ENCODE assay signal across 16 mouse cellular contexts in the genomic region with DNA sequence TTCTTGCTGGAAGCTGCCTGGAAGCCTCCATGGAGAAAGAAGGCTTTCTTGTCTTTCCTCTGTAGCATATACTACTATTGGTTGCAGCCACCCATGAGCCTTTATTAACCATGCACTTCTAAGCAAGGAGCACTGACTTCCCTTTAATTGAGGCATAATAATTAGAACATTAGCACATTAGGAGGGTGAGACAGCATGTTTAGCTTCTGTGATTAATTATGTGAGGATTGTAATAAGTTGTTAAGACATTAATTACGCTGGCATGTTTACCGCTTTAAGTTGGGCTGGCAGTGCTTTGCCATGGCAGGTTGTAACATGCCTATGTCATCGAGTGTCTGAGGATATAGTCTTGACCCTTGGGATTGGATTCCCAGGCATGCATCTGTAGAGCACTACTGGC.
DNase-seq lines count a peak whose midpoint lies in the region; ATAC-seq and TF ChIP-seq lines count a peak whose summit lies in the region.
"Had no signal": no experiment of that assay in that cellular context is flagged by ENCODE, and none has a peak within 500 bp of the region (broad histone marks: within the 10 kb centered on the region; RNA-seq: fewer than 3 reads in every experiment).

No protein-coding gene starts in this region.

- peak; percentile 42 for DNase-seq in forebrain, embryonic 14.5 days (ENCODE audit: low spot score)
- no peak for DNase-seq in forebrain, embryonic 11.5 days (ENCODE audit: low spot score)
- peak; percentile 66 for DNase-seq in brain, embryonic 14.5 days (ENCODE audit: low read depth)
- no peak for DNase-seq in lung, postnatal 36 days
- DNase-seq: adrenal gland, adult 2 months; adrenal gland, postnatal 10 days; adrenal gland, postnatal 25 days; cerebellum, adult 11-12 months; cerebellum, adult 2 months; cerebellum, adult 9-10 months; cerebellum, postnatal 10 days; cerebellum, postnatal 25 days had no signal

- 51% methylated on average over 3 of the region's 3 CpGs for WGBS in forebrain, embryonic 14.5 days
- 77% methylated on average over 3 of the region's 3 CpGs for WGBS in forebrain, embryonic 12.5 days
- WGBS in forebrain, embryonic 16.5 days = 44% methylated on average over 3 of the region's 3 CpGs
- 91% methylated on average over 3 of the region's 3 CpGs for WGBS in forebrain, embryonic 11.5 days

- TF ChIP-seq POLR2A in brain, embryonic 14.5 days (IDR thresholded peaks at IDR 0.05; ENCODE audit: borderline replicate concordance, extremely low read depth, insufficient read depth, insufficient read length, poor library complexity, severe bottlenecking) = no peak

- no peaks in the 10 kb centered on the region for H3K9me3 ChIP-seq in forebrain, embryonic 14.5 days (replicated peaks; ENCODE audit: control insufficient read depth, low read length)
- no peaks in the 10 kb centered on the region for H3K9me3 ChIP-seq in forebrain, embryonic 12.5 days
- H3K9me3 ChIP-seq in forebrain, embryonic 16.5 days (ENCODE audit: control insufficient read depth, low read length) = no peaks in the 10 kb centered on the region
- H3K9me3 ChIP-seq in forebrain, embryonic 11.5 days (ENCODE audit: control insufficient read depth, low read length) = no peaks in the 10 kb centered on the region
- H3K9me3 ChIP-seq: embryonic facial prominence, embryonic 10.5 days; embryonic facial prominence, embryonic 12.5 days had no signal

- no peak overlapping the region for H3K4me3 ChIP-seq in forebrain, embryonic 14.5 days (ENCODE audit: low read depth, low read length)
- no peak overlapping the region for H3K4me3 ChIP-seq in forebrain, embryonic 12.5 days (replicated peaks)
- H3K4me3 ChIP-seq in forebrain, embryonic 16.5 days (replicated peaks; ENCODE audit: low read length) = no peak overlapping the region
- H3K4me3 ChIP-seq in forebrain, embryonic 11.5 days (ENCODE audit: low read depth, low read length) = no peak overlapping the region
- H3K4me3 ChIP-seq: embryonic facial prominence, embryonic 10.5 days; embryonic facial prominence, embryonic 12.5 days had no signal

- no peaks in the 10 kb centered on the region for H3K27me3 ChIP-seq in forebrain, embryonic 14.5 days (replicated peaks; ENCODE audit: control insufficient read depth, insufficient read depth, low read length)
- no peaks in the 10 kb centered on the region for H3K27me3 ChIP-seq in forebrain, embryonic 12.5 days
- no peaks in the 10 kb centered on the region for H3K27me3 ChIP-seq in forebrain, embryonic 16.5 days (replicated peaks; ENCODE audit: control insufficient read depth, insufficient read depth, low read length)
- H3K27me3 ChIP-seq in forebrain, embryonic 11.5 days (ENCODE audit: control insufficient read depth, insufficient read depth, low read length) = no peaks in the 10 kb centered on the region
- H3K27me3 ChIP-seq: embryonic facial prominence, embryonic 12.5 days had no signal

- H3K4me2 ChIP-seq in forebrain, embryonic 14.5 days (ENCODE audit: low read length) = no peak overlapping the region
- H3K4me2 ChIP-seq in forebrain, embryonic 12.5 days = no peak overlapping the region
- no peak overlapping the region for H3K4me2 ChIP-seq in forebrain, embryonic 16.5 days (ENCODE audit: low read length)
- no peak overlapping the region for H3K4me2 ChIP-seq in forebrain, embryonic 11.5 days (ENCODE audit: low read depth, low read length, severe bottlenecking)
- H3K4me2 ChIP-seq: embryonic facial prominence, embryonic 12.5 days had no signal

- H3K27ac ChIP-seq in forebrain, embryonic 14.5 days (ENCODE audit: low read depth, low read length) = no peak overlapping the region
- no peak overlapping the region for H3K27ac ChIP-seq in forebrain, embryonic 12.5 days
- no peak overlapping the region for H3K27ac ChIP-seq in forebrain, embryonic 16.5 days (ENCODE audit: low read length)
- no peak overlapping the region for H3K27ac ChIP-seq in forebrain, embryonic 11.5 days (ENCODE audit: low read depth, low read length)
- H3K27ac ChIP-seq: embryonic facial prominence, embryonic 10.5 days; embryonic facial prominence, embryonic 12.5 days had no signal

- H3K36me3 ChIP-seq in forebrain, embryonic 14.5 days (ENCODE audit: control insufficient read depth, insufficient read depth, low read length) = no peaks in the 10 kb centered on the region
- no peaks in the 10 kb centered on the region for H3K36me3 ChIP-seq in forebrain, embryonic 12.5 days (replicated peaks)
- H3K36me3 ChIP-seq in forebrain, embryonic 16.5 days (ENCODE audit: control insufficient read depth, insufficient read depth) = no peaks in the 10 kb centered on the region
- H3K36me3 ChIP-seq in forebrain, embryonic 11.5 days (ENCODE audit: control insufficient read depth, insufficient read depth, low read length) = no peaks in the 10 kb centered on the region
- H3K36me3 ChIP-seq: embryonic facial prominence, embryonic 10.5 days; embryonic facial prominence, embryonic 12.5 days had no signal

- TF ChIP-seq CTCF in brain, embryonic 14.5 days (IDR thresholded peaks at IDR 0.05; ENCODE audit: borderline replicate concordance, extremely low read depth, insufficient read depth, insufficient read length) = no peak

- peaks cover 7% of the 10 kb centered on the region for H3K4me1 ChIP-seq in forebrain, embryonic 14.5 days (ENCODE audit: control insufficient read depth, insufficient read depth, low read length)
- peaks cover 10% of the 10 kb centered on the region for H3K4me1 ChIP-seq in forebrain, embryonic 12.5 days
- peaks cover 5% of the 10 kb centered on the region; the same call in 1 of the 2 replicates for H3K4me1 ChIP-seq in forebrain, embryonic 16.5 days (replicated peaks; ENCODE audit: control insufficient read depth, insufficient read depth, low read length)
- H3K4me1 ChIP-seq in forebrain, embryonic 11.5 days (replicated peaks; ENCODE audit: control insufficient read depth, insufficient read depth, low read length) = peaks cover 4% of the 10 kb centered on the region; the same call in 1 of the 2 replicates
- H3K4me1 ChIP-seq: embryonic facial prominence, embryonic 10.5 days; embryonic facial prominence, embryonic 12.5 days had no signal

- 0 out of 2 replicates have a peak, but pooled peaks have one; percentile 13 for ATAC-seq in forebrain, embryonic 14.5 days
- no peak for ATAC-seq in forebrain, embryonic 12.5 days (ENCODE audit: low FRiP score)
- peak; percentile 40; the same call in 1 of the 2 replicates for ATAC-seq in forebrain, embryonic 16.5 days
- ATAC-seq in forebrain, embryonic 11.5 days (replicated peaks; ENCODE audit: low FRiP score) = no peak

- H3K9ac ChIP-seq in forebrain, embryonic 14.5 days (ENCODE audit: low read length) = no peak overlapping the region
- H3K9ac ChIP-seq in forebrain, embryonic 12.5 days = no peak overlapping the region
- H3K9ac ChIP-seq in forebrain, embryonic 16.5 days (replicated peaks; ENCODE audit: low read depth, low read length) = no peak overlapping the region
- H3K9ac ChIP-seq in forebrain, embryonic 11.5 days (ENCODE audit: low read length) = no peak overlapping the region
- H3K9ac ChIP-seq: embryonic facial prominence, embryonic 12.5 days had no signal

Comparison
In these comparisons a context has a peak if more than half of its experiments do, and no peak if none do; other contexts are left out.
1. ATAC-seq: peak in forebrain, embryonic 14.5 days (single experiment) and forebrain, embryonic 16.5 days (single experiment); none in forebrain, embryonic 12.5 days (single experiment) and forebrain, embryonic 11.5 days (single experiment).
2. DNase-seq: peak in forebrain, embryonic 14.5 days (single experiment) and brain, embryonic 14.5 days (single experiment); none in forebrain, embryonic 11.5 days (single experiment) and lung, postnatal 36 days (single experiment).